Mouse (Mus musculus): Measurements from ENCODE around the gene Sertad3. TPM values are rescaled to one million over a fixed set of nuclear protein-coding genes. Genes with fewer than 3 reads are reported as not detected.

Gene Sertad3
- polyA plus RNA-seq, 1 experiment from 2014 or later = 25.7 TPM

DNA sequence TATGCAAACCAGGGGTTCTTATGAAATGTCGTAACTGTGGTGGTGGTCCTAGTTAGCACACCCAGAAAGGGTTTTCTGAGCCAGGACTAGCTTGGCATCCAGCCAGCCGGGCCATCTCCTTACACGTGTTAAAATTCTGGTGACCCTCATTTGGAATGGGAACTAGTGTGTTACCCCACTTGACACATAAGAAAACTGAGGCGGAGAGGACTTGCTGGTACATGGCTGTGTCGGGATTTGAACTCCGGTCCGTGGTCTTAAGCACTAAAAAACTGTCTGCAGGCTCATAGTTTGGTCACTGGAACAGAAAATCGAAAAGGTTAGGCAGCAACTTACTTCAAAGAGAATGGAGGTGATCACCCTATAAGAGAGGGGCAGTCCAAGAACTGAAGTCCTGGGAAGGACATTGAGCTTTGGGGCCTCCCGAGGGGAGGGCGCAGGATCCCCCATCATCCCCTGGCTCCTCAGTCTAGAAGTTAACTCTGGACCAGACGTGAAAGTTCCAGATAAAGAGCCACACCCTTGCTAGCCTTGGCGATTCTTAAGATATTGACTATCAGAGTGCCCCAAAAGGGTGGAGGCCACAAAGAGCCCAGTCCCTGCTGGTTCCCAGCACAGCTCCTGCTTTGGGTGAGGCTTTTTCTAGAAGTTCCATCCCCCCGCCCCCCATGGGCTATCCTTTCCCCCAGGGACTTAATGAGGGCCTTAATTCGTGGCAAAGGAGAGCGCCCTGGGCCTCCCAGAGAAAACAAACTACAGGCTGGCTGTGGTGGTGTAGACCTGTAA is 25.0 kb upstream of the Sertad3 start:
- Histone ChIP-seq H3K27me3 (replicated peaks) (peaks cover 14% of the 10 kb centered on the region), H3K4me2 (replicated peaks) (peak overlapping the region; percentile 95), H3K4me1 (replicated peaks) (peaks cover 23% of the 10 kb centered on the region), H3K36me3 (no peaks in the 10 kb centered on the region), H3K9ac (peak overlapping the region; percentile 62), H3K27ac (peak overlapping the region; percentile 38; the same call in 1 of the 2 replicates), H3K9me3 (no peaks in the 10 kb centered on the region), H3K4me3 (replicated peaks) (peak overlapping the region; percentile 58)
- WGBS = 58% methylated on average over 15 of the region's 15 CpGs
- peak; percentile 16; the same call in 1 of the 2 replicates for ATAC-seq

DNA sequence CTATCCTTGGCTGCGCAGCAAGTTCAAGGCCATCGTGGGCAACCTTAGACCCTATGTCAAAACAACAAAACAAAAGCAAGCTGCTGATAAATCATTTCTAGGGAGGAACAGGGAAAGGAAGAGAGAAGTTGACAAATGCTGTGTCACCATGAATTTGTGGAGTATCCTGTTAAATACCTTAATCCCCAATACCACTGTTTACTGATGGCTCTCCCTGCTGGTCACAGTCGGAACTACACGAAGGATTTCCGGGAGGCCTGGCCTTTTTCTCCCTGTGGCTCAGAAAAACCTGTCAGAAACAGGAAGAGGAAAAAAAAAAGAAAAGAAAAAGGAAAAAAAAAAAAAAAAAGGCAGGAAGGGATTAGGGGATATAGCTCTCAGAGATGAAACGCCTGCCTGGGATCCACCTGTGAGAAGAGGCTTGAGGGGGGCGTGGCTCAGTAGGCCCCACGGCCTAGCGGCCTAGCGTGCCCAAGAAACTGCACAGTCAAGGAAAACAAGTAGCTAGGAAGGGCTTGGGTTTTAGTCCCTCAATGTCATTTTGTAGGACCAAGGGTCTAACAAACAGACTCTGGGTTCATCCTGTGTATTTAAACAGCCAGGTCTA is 24.2 kb upstream of the Sertad3 start:
- 51% methylated on average over 10 of the region's 10 CpGs for WGBS
- H3K27ac ChIP-seq = 0 out of 2 replicates have a peak overlapping the region, but pooled peaks have one; percentile 7
- peak overlapping the region; percentile 95 for H3K4me2 ChIP-seq (replicated peaks)
- no peak overlapping the region for H3K4me3 ChIP-seq (replicated peaks)
- peaks cover 14% of the 10 kb centered on the region for H3K27me3 ChIP-seq (replicated peaks)
- no peak overlapping the region for H3K9ac ChIP-seq
- ATAC-seq = no peak
- H3K9me3 ChIP-seq = no peaks in the 10 kb centered on the region
- H3K4me1 ChIP-seq (replicated peaks) = peaks cover 23% of the 10 kb centered on the region
- H3K36me3 ChIP-seq = no peaks in the 10 kb centered on the region

DNA sequence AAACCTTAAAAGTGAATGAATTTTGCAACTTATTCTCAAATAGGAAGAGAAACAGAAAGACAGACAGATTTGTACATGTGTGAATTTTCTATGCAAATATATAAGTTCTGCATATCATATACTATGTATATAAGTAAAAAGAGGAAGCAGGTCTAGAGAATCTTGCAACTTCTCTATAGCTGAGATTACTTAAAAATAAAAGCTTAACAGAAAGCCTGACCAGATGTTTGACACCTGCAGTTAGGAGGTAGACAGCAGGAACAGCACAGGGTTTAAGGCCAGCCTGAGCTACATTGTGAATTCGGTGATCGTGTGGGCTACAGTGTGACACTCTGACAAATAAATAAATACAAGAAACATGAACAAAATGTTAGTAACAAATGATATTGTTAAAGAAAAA is 22.2 kb upstream of the Sertad3 start:
- no peak overlapping the region for H3K4me3 ChIP-seq (replicated peaks)
- peaks cover 18% of the 10 kb centered on the region for H3K4me1 ChIP-seq (replicated peaks)
- ATAC-seq = no peak
- H3K9me3 ChIP-seq = no peaks in the 10 kb centered on the region
- H3K9ac ChIP-seq = no peak overlapping the region
- WGBS = 93% methylated on average over 2 of the region's 2 CpGs
- no peak overlapping the region for H3K4me2 ChIP-seq (replicated peaks)
- no peaks in the 10 kb centered on the region for H3K36me3 ChIP-seq
- H3K27me3 ChIP-seq (replicated peaks) = peaks cover 5% of the 10 kb centered on the region
- H3K27ac ChIP-seq = no peak overlapping the region

DNA sequence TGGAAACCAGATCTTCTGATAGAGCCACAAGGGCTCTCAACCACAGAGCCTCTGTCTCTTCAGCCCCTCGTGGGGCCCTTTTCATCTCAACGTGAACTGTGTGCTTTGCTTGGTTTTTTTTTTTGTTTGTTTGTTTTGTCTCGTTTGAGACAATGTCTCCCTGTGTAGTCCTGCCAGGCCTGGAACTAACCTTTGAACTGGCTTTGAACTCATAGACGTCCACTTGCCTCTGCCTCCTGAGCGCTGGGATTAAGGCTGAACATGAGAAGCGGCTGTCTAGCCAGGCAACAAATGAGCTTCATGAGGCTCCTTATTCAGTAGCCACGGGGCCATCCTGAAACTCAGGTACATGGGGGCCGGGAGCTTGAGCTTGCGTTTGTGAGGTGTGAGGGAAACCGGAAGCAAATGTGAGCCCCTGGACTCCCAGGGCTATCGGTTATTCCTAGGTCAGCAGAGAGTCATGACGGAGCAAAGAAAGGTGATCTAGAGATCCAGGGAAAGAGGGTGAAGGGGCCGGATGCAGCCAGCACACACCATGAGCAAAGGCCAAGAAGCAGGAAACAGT is 21.3 kb upstream of the Sertad3 start:
- Histone ChIP-seq H3K9ac (no peak overlapping the region), H3K4me3 (replicated peaks) (no peak overlapping the region), H3K4me2 (replicated peaks) (no peak overlapping the region), H3K4me1 (replicated peaks) (peaks cover 13% of the 10 kb centered on the region; the same call in 1 of the 2 replicates), H3K36me3 (no peaks in the 10 kb centered on the region), H3K9me3 (no peaks in the 10 kb centered on the region), H3K27ac (no peak overlapping the region), H3K27me3 (replicated peaks) (no peaks in the 10 kb centered on the region)
- ATAC-seq = no peak
- WGBS = 60% methylated on average over 13 of the region's 13 CpGs

DNA sequence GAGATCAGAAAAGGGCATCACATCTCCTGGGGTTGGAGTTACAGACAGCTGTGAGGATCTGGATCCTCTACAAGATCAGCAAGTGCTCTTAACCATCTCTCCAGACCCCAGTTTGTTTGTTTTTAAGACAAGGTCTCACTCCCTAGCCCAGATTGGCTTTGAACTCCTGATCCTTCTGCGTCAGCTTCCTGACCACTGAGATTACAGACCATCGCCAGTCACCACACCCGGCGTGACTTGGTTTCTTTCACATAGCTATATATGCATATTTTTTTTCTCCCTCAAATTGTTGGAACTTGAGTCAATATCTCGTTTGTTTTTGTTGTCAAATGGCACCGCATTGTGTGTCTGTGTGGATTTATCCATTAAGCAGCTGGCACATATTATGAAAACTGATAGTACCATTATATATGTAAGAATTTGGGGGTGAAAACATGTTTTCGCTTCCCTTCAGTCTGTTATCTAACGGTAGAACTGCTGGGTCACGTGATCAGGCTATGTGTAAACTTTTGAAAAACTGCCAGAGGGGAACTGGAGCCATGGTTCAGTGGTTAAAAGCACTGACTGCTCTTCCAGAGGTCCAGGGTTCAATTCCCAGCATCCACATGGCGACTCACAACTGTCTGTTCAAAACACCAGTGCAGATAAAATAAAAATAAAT is 19.0 kb upstream of the Sertad3 start:
- Histone ChIP-seq H3K36me3 (no peaks in the 10 kb centered on the region), H3K4me3 (replicated peaks) (no peak overlapping the region), H3K4me1 (replicated peaks) (no peaks in the 10 kb centered on the region), H3K27ac (no peak overlapping the region), H3K4me2 (replicated peaks) (no peak overlapping the region), H3K9ac (no peak overlapping the region), H3K27me3 (replicated peaks) (no peaks in the 10 kb centered on the region), H3K9me3 (no peaks in the 10 kb centered on the region)
- no peak for ATAC-seq
- 73% methylated on average over 10 of the region's 10 CpGs for WGBS

DNA sequence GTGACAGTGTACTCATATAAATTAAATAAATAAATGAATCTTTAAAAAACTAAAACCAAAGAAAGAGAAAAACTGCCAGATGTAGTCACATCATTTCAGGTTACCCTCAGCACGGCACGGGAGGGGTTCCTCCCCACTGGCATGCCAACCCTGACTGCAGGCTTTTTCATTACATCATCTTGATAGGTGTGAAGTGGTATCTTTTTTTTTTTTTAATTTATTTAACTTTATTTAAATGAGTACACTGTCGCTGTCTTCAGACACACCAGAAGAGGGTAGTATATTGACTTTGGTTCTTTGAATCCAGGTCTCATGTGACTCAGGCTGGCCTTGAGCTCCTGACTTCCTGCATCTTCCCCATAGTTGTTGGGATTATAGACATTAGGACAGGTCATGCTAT is 18.3 kb upstream of the Sertad3 start:
- no peak for ATAC-seq
- H3K27me3 ChIP-seq (replicated peaks) = no peaks in the 10 kb centered on the region
- no peak overlapping the region for H3K4me3 ChIP-seq (replicated peaks)
- H3K27ac ChIP-seq = no peak overlapping the region
- H3K4me2 ChIP-seq (replicated peaks) = no peak overlapping the region
- no peaks in the 10 kb centered on the region for H3K9me3 ChIP-seq
- no peaks in the 10 kb centered on the region for H3K36me3 ChIP-seq
- H3K9ac ChIP-seq = no peak overlapping the region
- WGBS = 95% methylated on average over 3 of the region's 3 CpGs
- no peaks in the 10 kb centered on the region for H3K4me1 ChIP-seq (replicated peaks)

DNA sequence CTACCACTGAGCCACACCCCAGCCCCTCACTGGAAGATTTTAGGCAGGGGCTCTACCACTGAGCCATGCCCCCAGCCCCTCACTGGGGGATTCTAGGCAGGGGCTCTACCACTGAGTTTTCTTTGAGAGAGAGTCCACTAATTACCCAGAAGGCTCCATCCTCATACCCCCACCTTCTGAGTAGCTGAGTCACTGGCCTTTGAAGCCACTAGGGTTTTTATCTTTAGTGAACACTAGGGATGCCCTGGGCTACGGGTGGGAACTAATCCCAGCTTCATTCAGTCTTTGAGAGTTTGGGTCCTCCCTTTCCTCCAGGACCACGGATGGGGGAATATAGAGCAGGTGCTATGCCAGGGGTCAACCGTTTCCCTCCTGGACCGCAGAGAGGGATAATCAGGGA is 15.0 kb upstream of the Sertad3 start:
- 80% methylated on average over 4 of the region's 4 CpGs for WGBS

DNA sequence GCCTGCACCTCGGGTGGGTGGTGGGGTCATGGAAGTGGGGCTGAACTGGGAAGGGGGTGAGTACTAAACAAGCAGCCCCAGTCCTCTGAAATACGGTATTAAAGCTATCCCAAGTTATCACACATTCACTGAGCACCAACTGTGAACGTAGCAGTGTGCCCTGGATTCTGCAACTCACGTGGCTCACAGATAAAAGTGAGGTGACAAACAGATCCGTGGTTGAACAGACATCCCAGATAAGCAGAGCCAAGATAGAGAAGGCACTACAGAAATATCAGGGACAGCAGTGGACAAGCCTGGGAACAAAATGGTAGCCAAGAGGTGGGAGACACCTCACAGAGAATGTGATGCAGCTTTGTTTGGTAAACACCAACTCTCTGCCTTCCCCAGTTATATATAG is 13.9 kb upstream of the Sertad3 start:
- ATAC-seq = no peak
- Histone ChIP-seq H3K4me3 (replicated peaks) (no peak overlapping the region), H3K9me3 (no peaks in the 10 kb centered on the region), H3K4me1 (replicated peaks) (no peaks in the 10 kb centered on the region), H3K27ac (no peak overlapping the region), H3K27me3 (replicated peaks) (no peaks in the 10 kb centered on the region), H3K9ac (no peak overlapping the region), H3K36me3 (no peaks in the 10 kb centered on the region), H3K4me2 (replicated peaks) (no peak overlapping the region)
- 85% methylated on average over 5 of the region's 5 CpGs for WGBS

More for the DNA sequence above, 15.0 kb upstream of the Sertad3 start:
- ATAC-seq = no peak
- no peak overlapping the region for H3K9ac ChIP-seq
- H3K4me2 ChIP-seq (replicated peaks) = no peak overlapping the region
- no peak overlapping the region for H3K27ac ChIP-seq
- no peaks in the 10 kb centered on the region for H3K4me1 ChIP-seq (replicated peaks)
- no peaks in the 10 kb centered on the region for H3K27me3 ChIP-seq (replicated peaks)
- H3K9me3 ChIP-seq = no peaks in the 10 kb centered on the region
- no peak overlapping the region for H3K4me3 ChIP-seq (replicated peaks)
- H3K36me3 ChIP-seq = no peaks in the 10 kb centered on the region

DNA sequence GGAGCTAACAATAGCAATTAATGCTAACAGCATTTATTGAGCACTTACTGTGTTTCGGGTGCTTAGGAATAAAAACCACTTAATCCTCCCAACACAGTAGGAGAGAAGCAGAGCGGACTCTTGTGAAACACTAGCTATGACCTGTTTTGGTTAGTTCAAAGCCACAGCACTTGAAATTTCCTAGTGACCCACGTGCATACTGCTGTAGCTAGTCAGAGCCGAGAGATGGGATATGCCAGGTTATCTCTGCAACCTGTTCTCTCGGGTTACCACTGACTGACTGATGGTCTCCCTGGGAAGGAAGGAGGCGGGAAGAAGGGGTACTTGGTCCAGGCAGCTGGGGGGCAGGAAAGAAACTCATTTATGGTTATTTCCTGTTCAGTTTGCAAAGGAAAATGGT is 13.1 kb upstream of the Sertad3 start:
- 78% methylated on average over 6 of the region's 6 CpGs for WGBS
- no peak overlapping the region for H3K4me3 ChIP-seq (replicated peaks)
- no peak for ATAC-seq
- H3K36me3 ChIP-seq = no peaks in the 10 kb centered on the region
- H3K9me3 ChIP-seq = no peaks in the 10 kb centered on the region
- no peak overlapping the region for H3K9ac ChIP-seq
- no peak overlapping the region for H3K4me2 ChIP-seq (replicated peaks)
- no peaks in the 10 kb centered on the region for H3K4me1 ChIP-seq (replicated peaks)
- no peak overlapping the region for H3K27ac ChIP-seq
- H3K27me3 ChIP-seq (replicated peaks) = no peaks in the 10 kb centered on the region

DNA sequence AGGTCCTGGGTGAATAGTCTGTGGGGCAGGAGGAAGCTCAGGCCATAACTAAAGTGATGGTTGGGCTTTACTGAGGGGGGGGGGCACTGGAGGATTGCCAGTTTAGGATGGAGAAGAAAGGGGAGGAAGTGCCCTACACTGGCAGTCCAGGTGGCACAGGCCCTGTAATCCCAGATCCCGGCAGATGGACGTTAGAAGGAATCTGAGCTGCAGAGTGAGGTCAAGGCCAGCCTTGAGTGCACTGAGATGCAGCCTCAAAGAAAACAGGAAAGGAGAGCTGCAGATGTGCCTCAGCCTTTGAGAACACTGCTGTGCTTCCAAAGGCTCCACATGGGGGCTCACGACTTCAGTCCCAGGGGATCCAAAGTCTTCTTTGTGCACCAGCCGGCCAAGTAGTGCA is 5.9 kb upstream of the Sertad3 start:
- no peak overlapping the region for H3K4me3 ChIP-seq (replicated peaks)
- H3K27me3 ChIP-seq (replicated peaks) = no peaks in the 10 kb centered on the region
- H3K9ac ChIP-seq = no peak overlapping the region
- ATAC-seq = no peak
- H3K36me3 ChIP-seq = no peaks in the 10 kb centered on the region
- WGBS = 31% methylated on average over 4 of the region's 4 CpGs
- no peak overlapping the region for H3K27ac ChIP-seq
- no peaks in the 10 kb centered on the region for H3K4me1 ChIP-seq (replicated peaks)
- H3K9me3 ChIP-seq = no peaks in the 10 kb centered on the region
- H3K4me2 ChIP-seq (replicated peaks) = no peak overlapping the region

DNA sequence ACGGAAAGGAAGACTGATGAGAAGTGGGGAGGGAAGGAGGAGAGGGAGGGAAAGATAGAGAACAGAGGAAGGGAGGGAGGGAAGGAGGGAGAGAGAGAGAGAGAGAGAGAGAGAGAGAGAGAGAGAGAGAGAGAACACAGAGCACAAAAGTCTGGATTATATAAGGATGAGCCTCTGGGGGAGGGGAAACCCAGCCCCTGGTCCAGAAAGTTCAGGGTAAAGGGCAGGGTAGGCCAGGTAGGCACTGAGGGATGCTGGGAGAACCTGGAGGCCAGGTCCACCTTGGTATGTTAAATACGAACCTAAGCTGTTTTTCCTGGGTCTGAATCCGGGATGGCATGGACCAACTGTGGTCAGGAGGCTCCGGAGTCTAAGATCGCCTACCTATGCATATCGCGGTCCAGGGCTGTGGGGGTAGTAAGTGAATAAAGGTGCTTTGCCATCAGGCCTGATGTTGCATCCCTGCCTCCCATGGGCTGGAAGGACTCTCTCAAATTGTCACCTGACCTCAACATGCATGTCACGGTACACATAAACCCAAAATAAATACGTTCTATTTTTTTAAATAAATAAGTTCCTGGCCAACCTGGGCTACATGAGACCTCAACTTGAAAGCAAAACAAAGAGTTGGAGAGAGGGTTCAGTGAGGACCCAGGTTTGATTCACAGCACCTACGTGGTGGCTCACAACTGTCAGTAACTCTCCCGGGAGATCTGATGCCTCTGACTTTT is 2.0 kb upstream of the Sertad3 start:
- H3K27ac ChIP-seq = no peak overlapping the region

DNA sequence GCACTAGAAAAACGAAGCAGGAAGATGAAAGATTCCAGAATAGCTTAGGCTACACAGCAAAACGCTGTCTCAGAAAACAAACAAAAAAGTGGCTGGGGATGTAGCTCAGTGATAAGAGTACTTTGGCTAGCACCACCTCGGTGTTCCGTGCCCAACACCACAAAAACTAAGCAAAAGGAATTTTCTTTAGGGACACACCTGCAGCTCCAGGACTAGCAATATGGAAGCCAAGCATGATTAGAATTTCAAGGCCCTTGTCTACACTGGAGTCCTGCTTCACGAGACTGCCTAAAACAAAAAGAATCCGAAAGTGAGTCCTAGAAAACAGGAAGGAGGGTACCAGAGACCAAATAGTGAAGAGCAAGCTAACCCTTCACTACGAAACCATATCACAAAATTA is 972 bp upstream of the Sertad3 start:
- Histone ChIP-seq H3K27ac (peak overlapping the region; percentile 92), H3K4me2 (replicated peaks) (peak overlapping the region; percentile 58), H3K9me3 (no peaks in the 10 kb centered on the region), H3K27me3 (replicated peaks) (no peaks in the 10 kb centered on the region), H3K4me1 (replicated peaks) (peaks cover 9% of the 10 kb centered on the region; the same call in 1 of the 2 replicates), H3K4me3 (replicated peaks) (peak overlapping the region; percentile 77), H3K36me3 (peaks cover 7% of the 10 kb centered on the region), H3K9ac (no peak overlapping the region)
- no peak for ATAC-seq
- WGBS = 24% methylated on average over 7 of the region's 7 CpGs

More for the DNA sequence above, 2.0 kb upstream of the Sertad3 start:
- 88% methylated on average over 11 of the region's 11 CpGs for WGBS
- no peak for ATAC-seq
- Histone ChIP-seq H3K36me3 (peaks cover 7% of the 10 kb centered on the region), H3K9me3 (no peaks in the 10 kb centered on the region), H3K4me3 (replicated peaks) (no peak overlapping the region), H3K4me1 (replicated peaks) (peaks cover 9% of the 10 kb centered on the region; the same call in 1 of the 2 replicates), H3K27me3 (replicated peaks) (no peaks in the 10 kb centered on the region), H3K9ac (no peak overlapping the region), H3K4me2 (replicated peaks) (no peak overlapping the region)
